In genomic region chr14:115339084-115339483, GRCm38 (mm10) we compare ENCODE assay signal across 17 mouse cellular contexts.
DNase-seq lines count a peak whose midpoint lies in the region; ATAC-seq and TF ChIP-seq lines count a peak whose summit lies in the region.
"Had no signal": no experiment of that assay in that cellular context is flagged by ENCODE, and none has a peak within 500 bp of the region (broad histone marks: within the 10 kb centered on the region; RNA-seq: fewer than 3 reads in every experiment).

No protein-coding gene starts in this region.

- 85% methylated on average over 3 of the region's 3 CpGs for WGBS in intestine, postnatal 0 days
- 83% methylated on average over 3 of the region's 3 CpGs for WGBS in intestine, embryonic 16.5 days
- WGBS in lung, embryonic 14.5 days, result 82% methylated on average over 3 of the region's 3 CpGs
- WGBS in midbrain, embryonic 10.5 days, result 84% methylated on average over 3 of the region's 3 CpGs

- no peak overlapping the region for H3K27ac ChIP-seq in intestine, postnatal 0 days (ENCODE audit: low read depth, low read length)
- no peak overlapping the region for H3K27ac ChIP-seq in intestine, embryonic 16.5 days (ENCODE audit: low read length)
- no peak overlapping the region for H3K27ac ChIP-seq in lung, embryonic 14.5 days (ENCODE audit: low read depth)
- H3K27ac ChIP-seq in midbrain, embryonic 10.5 days (replicated peaks), result no peak overlapping the region
- H3K27ac ChIP-seq: hindbrain, embryonic 14.5 days; limb, embryonic 12.5 days; lung, embryonic 15.5 days; neural tube, embryonic 15.5 days had no signal

- peak; percentile 9 for DNase-seq in lung, embryonic 14.5 days
- DNase-seq in lung, adult 18-20 months, result no peak
- peak; percentile 40 for DNase-seq in R1 (ENCODE audit: low read depth, low spot score)
- DNase-seq in gastrocnemius, postnatal 25 days, result no peak
- no peak for DNase-seq in natural killer cell, adult 2 months (ENCODE audit: low spot score in 2 of 2)
- DNase-seq in midbrain, embryonic 10.5 days (ENCODE audit: low spot score), result no peak
- DNase-seq: cerebellum, adult 9-10 months; heart, adult 11 months; heart, postnatal 10 days; right cerebral cortex, adult 18-20 months had no signal

- no peaks in the 10 kb centered on the region for H3K27me3 ChIP-seq in intestine, postnatal 0 days (replicated peaks; ENCODE audit: control insufficient read depth, insufficient read depth, low read length)
- no peaks in the 10 kb centered on the region for H3K27me3 ChIP-seq in intestine, embryonic 16.5 days (replicated peaks; ENCODE audit: control insufficient read depth, insufficient read depth, low read length)
- H3K27me3 ChIP-seq in lung, embryonic 14.5 days (ENCODE audit: insufficient read depth, low read length), result no peaks in the 10 kb centered on the region
- H3K27me3 ChIP-seq in midbrain, embryonic 10.5 days (ENCODE audit: low read depth, poor library complexity, severe bottlenecking), result no peaks in the 10 kb centered on the region
- H3K27me3 ChIP-seq: limb, embryonic 12.5 days; lung, embryonic 15.5 days; megakaryocyte, embryonic 14.5 days; neural tube, embryonic 15.5 days had no signal

- no peak overlapping the region for H3K9ac ChIP-seq in intestine, postnatal 0 days (ENCODE audit: low read depth, low read length)
- no peak overlapping the region for H3K9ac ChIP-seq in intestine, embryonic 16.5 days (ENCODE audit: low read depth, low read length)
- H3K9ac ChIP-seq in lung, embryonic 14.5 days, result no peak overlapping the region
- H3K9ac ChIP-seq: hindbrain, embryonic 14.5 days; limb, embryonic 12.5 days; lung, embryonic 15.5 days; neural tube, embryonic 15.5 days had no signal

- H3K9me3 ChIP-seq in intestine, postnatal 0 days (ENCODE audit: control insufficient read depth), result no peaks in the 10 kb centered on the region
- H3K9me3 ChIP-seq in intestine, embryonic 16.5 days (ENCODE audit: control insufficient read depth, low read length), result no peaks in the 10 kb centered on the region
- H3K9me3 ChIP-seq in lung, embryonic 14.5 days (ENCODE audit: low read depth, low read length), result no peaks in the 10 kb centered on the region
- no peaks in the 10 kb centered on the region for H3K9me3 ChIP-seq in midbrain, embryonic 10.5 days (replicated peaks)
- H3K9me3 ChIP-seq: limb, embryonic 12.5 days; lung, embryonic 15.5 days; neural tube, embryonic 15.5 days had no signal

- H3K4me2 ChIP-seq in intestine, postnatal 0 days (replicated peaks; ENCODE audit: low read depth), result no peak overlapping the region
- H3K4me2 ChIP-seq in intestine, embryonic 16.5 days (ENCODE audit: low read depth, low read length), result no peak overlapping the region
- no peak overlapping the region for H3K4me2 ChIP-seq in lung, embryonic 14.5 days
- H3K4me2 ChIP-seq: hindbrain, embryonic 14.5 days; limb, embryonic 12.5 days; lung, embryonic 15.5 days; neural tube, embryonic 15.5 days had no signal

- no peaks in the 10 kb centered on the region for H3K4me1 ChIP-seq in intestine, postnatal 0 days (replicated peaks; ENCODE audit: control insufficient read depth, insufficient read depth, low read length)
- H3K4me1 ChIP-seq in intestine, embryonic 16.5 days (ENCODE audit: control insufficient read depth, insufficient read depth, low read length), result no peaks in the 10 kb centered on the region
- H3K4me1 ChIP-seq in lung, embryonic 14.5 days (ENCODE audit: insufficient read depth), result no peaks in the 10 kb centered on the region
- no peaks in the 10 kb centered on the region for H3K4me1 ChIP-seq in midbrain, embryonic 10.5 days
- H3K4me1 ChIP-seq: limb, embryonic 12.5 days; lung, embryonic 15.5 days; megakaryocyte, embryonic 14.5 days; neural tube, embryonic 15.5 days had no signal

- 0 out of 2 replicates have a peak, but pooled peaks have one; percentile 25 for TF ChIP-seq CTCF in intestine, postnatal 0 days (IDR thresholded peaks at IDR 0.05; ENCODE audit: low read depth)
- peak; percentile 29; the same call in 1 of the 2 replicates for TF ChIP-seq CTCF in lung, embryonic 14.5 days (IDR thresholded peaks at IDR 0.05; ENCODE audit: low read depth)

- ATAC-seq in intestine, postnatal 0 days, result no peak
- no peak for ATAC-seq in intestine, embryonic 16.5 days
- no peak for ATAC-seq in lung, embryonic 14.5 days (ENCODE audit: insufficient read depth)

- H3K4me3 ChIP-seq in intestine, postnatal 0 days (ENCODE audit: low read depth, low read length), result no peak overlapping the region
- H3K4me3 ChIP-seq in intestine, embryonic 16.5 days (ENCODE audit: low read length), result no peak overlapping the region
- H3K4me3 ChIP-seq in lung, embryonic 14.5 days (ENCODE audit: low read depth, low read length), result no peak overlapping the region
- no peak overlapping the region for H3K4me3 ChIP-seq in midbrain, embryonic 10.5 days
- H3K4me3 ChIP-seq: limb, embryonic 12.5 days; lung, embryonic 15.5 days; megakaryocyte, embryonic 14.5 days; neural tube, embryonic 15.5 days had no signal

- no peaks in the 10 kb centered on the region for H3K36me3 ChIP-seq in intestine, postnatal 0 days (ENCODE audit: control insufficient read depth, insufficient read depth)
- H3K36me3 ChIP-seq in intestine, embryonic 16.5 days (ENCODE audit: control insufficient read depth, insufficient read depth, low read length), result no peaks in the 10 kb centered on the region
- H3K36me3 ChIP-seq in lung, embryonic 14.5 days (ENCODE audit: insufficient read depth), result no peaks in the 10 kb centered on the region
- no peaks in the 10 kb centered on the region for H3K36me3 ChIP-seq in midbrain, embryonic 10.5 days
- H3K36me3 ChIP-seq: limb, embryonic 12.5 days; lung, embryonic 15.5 days; neural tube, embryonic 15.5 days had no signal

Comparison
In these comparisons a context has a peak if more than half of its experiments do, and no peak if none do; other contexts are left out.
1. DNase-seq: peak in lung, embryonic 14.5 days (single experiment) and R1 (single experiment); none in lung, adult 18-20 months (0 of 2), gastrocnemius, postnatal 25 days (single experiment), natural killer cell, adult 2 months (0 of 2) and midbrain, embryonic 10.5 days (single experiment).